Mouse (Mus musculus): ENCODE data around the gene Eif4enif1. TPM values are rescaled to one million over a fixed set of nuclear protein-coding genes. Genes with fewer than 3 reads are reported as not detected.
"Not testable (repeated sequence)": the region's sequence is repeated elsewhere in the genome, so short reads cannot be mapped to it uniquely, and the experiment has no call there.

The Eif4enif1 gene
- polyA plus RNA-seq (2015; fragmentation: Nextera tagmentation; extraction: Ambion mirVana): 38.5 and 45.8 TPM in 2 replicates

DNA sequence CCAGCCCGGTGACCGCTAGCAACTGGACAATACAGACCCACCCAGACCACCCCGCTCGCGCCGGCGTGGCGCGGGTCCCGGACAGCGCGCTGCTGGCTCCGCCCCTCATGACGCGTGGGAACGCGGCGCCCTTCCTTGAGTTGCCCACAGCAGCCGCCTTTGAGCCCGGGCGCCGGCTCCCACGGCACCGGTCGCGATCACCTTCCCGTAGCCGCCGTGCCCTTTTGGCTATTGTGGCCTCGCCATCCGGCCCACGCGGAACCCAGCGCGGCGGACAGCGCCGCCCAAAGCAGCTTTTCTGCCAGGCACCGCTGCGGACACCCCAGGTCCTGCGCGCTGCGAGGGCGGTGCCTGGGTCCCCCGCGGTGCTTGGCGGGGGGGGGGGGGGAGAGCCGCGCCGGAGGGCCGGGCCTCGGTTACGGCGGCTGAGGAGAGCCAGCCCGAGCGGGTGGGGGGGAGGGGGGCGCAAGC is at the start of gene Eif4enif1:
Gene Eif4enif1, plus strand, starts transcription at position 162 of the 471 bp plus-strand sequence.
- ATAC-seq (ENCODE audit: insufficient number of reproducible peaks, low FRiP score, low TSS enrichment, low read depth): peak; percentile 54
- no peaks in the 10 kb centered on the region for H3K27me3 ChIP-seq
- peak within 1 kb of the TSS; percentile 41 for H3K4me3 ChIP-seq
- H3K27ac ChIP-seq: peak within 1 kb of the TSS; percentile 43
- peaks cover 3% of the 10 kb centered on the region for H3K4me1 ChIP-seq
- peak within 1 kb of the TSS; percentile 12 for H3K4me2 ChIP-seq
- under 1% methylated on average over 34 of the region's 57 CpGs for WGBS
- H3K9me3 ChIP-seq: no peaks in the 10 kb centered on the region
- H3K9ac ChIP-seq: peak within 1 kb of the TSS; percentile 26
- H3K36me3 ChIP-seq: peaks cover 24% of the 10 kb centered on the region

DNA sequence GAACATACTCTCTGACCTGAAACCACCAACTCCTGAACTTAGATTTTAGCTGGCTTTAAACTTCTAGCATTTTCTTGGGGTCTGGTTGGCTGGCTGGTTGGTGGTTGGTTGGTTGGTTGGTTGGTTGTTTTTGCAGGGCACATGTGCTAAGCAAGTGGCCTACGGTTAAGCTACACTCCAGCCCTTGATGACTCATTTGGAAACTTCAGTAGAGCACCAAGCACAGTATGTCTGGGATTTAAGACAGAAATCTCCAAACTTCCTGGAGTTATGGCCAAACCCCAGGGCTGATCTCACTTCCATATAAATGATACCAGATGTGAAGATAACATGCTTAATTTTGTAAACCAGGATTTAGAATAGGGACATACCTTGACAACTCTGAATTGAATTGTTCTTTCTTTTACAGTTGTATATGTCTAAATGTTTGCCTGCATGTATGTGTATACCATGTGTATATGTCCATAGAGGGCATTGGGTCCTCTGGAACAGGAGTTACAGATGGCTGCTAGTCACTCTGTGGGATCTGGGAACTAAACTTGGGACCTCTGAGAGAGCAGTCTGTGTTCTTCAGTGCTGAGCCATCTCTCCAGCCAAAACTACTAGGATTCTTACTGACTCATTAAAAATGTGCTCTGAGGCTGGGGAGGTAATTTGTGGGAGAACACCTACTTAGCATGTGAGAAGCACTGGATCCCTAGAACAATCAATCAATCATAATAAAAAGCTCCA is 48.4 kb upstream of the Eif4enif1 start:
- H3K4me2 ChIP-seq: not testable (repeated sequence)

DNA sequence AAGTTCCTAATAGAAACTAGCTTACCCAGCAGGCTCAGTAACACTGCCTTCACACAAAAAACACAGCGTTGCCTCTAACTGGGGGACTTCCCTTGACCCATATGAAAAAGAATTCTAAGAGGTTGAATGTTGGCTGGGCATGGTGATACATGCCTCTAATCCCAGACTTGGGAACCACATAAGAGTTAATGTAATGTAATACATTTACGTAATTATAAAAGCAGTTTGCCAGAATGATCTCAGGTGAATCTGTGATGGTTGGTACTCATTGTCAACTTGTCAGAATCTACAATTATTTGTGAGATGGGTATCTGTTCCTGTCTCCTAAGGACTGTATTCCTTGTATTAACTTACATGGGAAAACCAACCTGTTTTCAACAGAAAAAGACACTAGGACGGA is 45.2 kb upstream of the Eif4enif1 start:
- not testable (repeated sequence) for H3K4me1 ChIP-seq; H3K4me3 ChIP-seq; H3K27ac ChIP-seq; H3K27me3 ChIP-seq; H3K36me3 ChIP-seq; H3K9ac ChIP-seq; ATAC-seq (ENCODE audit: insufficient number of reproducible peaks, low FRiP score, low TSS enrichment, low read depth); H3K4me2 ChIP-seq
- 86% methylated on average over 2 of the region's 3 CpGs for WGBS
- H3K9me3 ChIP-seq: peaks cover 13% of the 10 kb centered on the region

More for the DNA sequence above, 48.4 kb upstream of the Eif4enif1 start:
- not testable (repeated sequence) for H3K27ac ChIP-seq, H3K36me3 ChIP-seq, H3K9ac ChIP-seq, H3K27me3 ChIP-seq, H3K4me1 ChIP-seq, H3K4me3 ChIP-seq
- peak; percentile 57 for ATAC-seq (ENCODE audit: insufficient number of reproducible peaks, low FRiP score, low TSS enrichment, low read depth)
- peaks cover 19% of the 10 kb centered on the region for H3K9me3 ChIP-seq
- 72% methylated on average over 1 of the region's 1 CpGs for WGBS

DNA sequence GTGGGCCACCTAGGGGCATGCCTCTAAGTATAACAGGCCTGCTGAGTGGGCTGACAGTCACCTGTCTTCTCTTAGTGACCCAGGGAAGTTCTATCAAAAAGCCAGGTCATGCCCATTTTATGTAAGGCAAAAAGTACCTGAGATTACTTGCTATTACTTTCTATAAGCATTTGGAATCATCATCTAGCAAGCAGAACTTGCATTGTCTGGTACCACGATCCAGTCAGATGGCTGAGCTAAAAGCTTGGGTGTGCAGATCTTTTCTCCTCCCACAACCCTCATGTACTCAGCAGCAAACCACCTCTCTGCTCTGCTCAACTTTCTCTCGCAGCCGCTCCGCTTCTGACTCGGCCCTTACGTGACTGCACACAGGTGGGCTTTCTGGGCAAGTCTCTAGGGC is 44.2 kb upstream of the Eif4enif1 start:
- not testable (repeated sequence) for ATAC-seq (ENCODE audit: insufficient number of reproducible peaks, low FRiP score, low TSS enrichment, low read depth); H3K36me3 ChIP-seq; H3K9ac ChIP-seq; H3K4me3 ChIP-seq; H3K27me3 ChIP-seq; H3K4me1 ChIP-seq; H3K4me2 ChIP-seq; H3K27ac ChIP-seq
- 90% methylated on average over 6 of the region's 6 CpGs for WGBS
- peaks cover 19% of the 10 kb centered on the region for H3K9me3 ChIP-seq

DNA sequence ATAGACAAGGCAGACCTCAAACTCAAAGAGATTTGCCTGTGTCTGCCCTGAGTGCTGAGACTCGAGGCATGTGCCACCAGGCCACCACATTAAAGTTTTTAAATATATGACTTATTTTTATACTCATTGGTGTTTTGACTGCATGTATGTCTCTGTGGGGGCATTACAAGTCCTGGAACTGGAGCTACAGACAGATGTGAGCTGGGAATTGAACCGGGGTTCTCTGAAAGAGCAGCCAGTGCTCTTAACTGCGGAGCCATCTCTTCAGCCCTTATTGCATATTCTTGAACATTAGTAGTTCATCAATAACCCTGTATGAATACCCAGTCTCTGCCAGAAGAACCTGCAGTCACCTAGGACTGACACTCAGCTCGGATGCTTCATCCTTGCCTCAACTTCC is 43.4 kb upstream of the Eif4enif1 start:
- not testable (repeated sequence) for ATAC-seq (ENCODE audit: insufficient number of reproducible peaks, low FRiP score, low TSS enrichment, low read depth); H3K4me2 ChIP-seq; H3K4me3 ChIP-seq; H3K27ac ChIP-seq; H3K4me1 ChIP-seq; H3K36me3 ChIP-seq; H3K9ac ChIP-seq; H3K27me3 ChIP-seq
- peaks cover 16% of the 10 kb centered on the region for H3K9me3 ChIP-seq
- WGBS: 81% methylated on average over 4 of the region's 4 CpGs

DNA sequence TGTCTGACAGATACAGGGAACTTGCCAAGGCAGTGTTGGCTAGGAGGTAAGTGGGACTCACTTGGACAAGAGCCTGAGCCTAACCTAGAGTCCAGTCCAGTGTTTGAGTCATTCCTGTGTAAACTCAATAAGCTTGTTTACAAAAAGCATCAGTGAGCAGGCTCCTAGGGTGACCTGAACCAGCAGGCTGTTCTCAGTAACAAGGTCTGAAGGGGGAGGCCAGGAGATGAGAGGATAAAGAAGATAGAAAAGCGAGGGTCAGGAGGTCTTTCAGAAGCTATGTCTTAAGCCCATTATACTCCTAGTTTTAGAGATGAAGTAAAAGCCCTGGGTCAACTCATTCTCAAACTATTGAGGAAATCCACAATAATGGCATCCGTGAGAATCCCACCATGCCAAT is 40.8 kb upstream of the Eif4enif1 start:
- ATAC-seq (ENCODE audit: insufficient number of reproducible peaks, low FRiP score, low TSS enrichment, low read depth); H3K36me3 ChIP-seq: not testable (repeated sequence)
- WGBS: 58% methylated on average over 1 of the region's 2 CpGs

DNA sequence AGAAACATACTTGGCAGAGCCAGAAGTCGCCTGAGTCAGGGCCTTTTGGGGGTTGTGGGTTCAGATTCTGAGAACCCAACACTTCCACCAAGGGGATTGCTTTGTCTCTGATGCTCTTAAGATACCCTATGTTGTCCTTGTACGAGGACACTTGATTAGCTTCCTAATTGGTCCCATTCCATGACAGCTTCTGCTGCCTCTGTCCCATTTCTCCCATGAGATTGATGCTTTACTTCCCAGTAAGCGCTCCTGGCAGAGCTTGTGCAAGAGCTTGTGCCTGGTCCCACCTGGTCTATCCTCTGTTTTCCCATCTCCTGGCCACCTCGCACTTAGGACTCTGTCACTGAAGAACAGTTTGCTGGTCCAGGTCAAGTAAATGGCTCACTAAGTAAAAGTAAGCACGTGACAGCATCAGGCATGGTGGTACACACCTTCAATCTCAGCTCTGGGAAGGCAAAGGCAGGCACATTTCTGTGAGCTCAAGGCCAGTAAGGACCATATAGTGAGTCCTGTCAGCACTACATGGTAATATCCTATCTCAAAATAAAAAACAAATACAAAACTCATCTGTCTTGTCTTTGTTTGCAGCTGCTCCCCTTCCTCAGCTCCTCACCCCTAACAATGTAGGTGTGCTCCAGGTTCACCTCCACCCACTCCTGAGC is 39.8 kb upstream of the Eif4enif1 start:
- H3K9ac ChIP-seq, H3K4me2 ChIP-seq, H3K4me3 ChIP-seq, H3K4me1 ChIP-seq, H3K36me3 ChIP-seq, H3K27ac ChIP-seq, H3K27me3 ChIP-seq: not testable (repeated sequence)
- 66% methylated on average over 5 of the region's 5 CpGs for WGBS
- H3K9me3 ChIP-seq: peaks cover 16% of the 10 kb centered on the region
- peak; percentile 50; the same call in 1 of the 2 replicates for ATAC-seq (ENCODE audit: insufficient number of reproducible peaks, low FRiP score, low TSS enrichment, low read depth)

More for the DNA sequence above, 40.8 kb upstream of the Eif4enif1 start:
- not testable (repeated sequence) for H3K4me3 ChIP-seq, H3K27me3 ChIP-seq, H3K4me2 ChIP-seq, H3K27ac ChIP-seq, H3K9ac ChIP-seq, H3K4me1 ChIP-seq
- peaks cover 16% of the 10 kb centered on the region for H3K9me3 ChIP-seq

DNA sequence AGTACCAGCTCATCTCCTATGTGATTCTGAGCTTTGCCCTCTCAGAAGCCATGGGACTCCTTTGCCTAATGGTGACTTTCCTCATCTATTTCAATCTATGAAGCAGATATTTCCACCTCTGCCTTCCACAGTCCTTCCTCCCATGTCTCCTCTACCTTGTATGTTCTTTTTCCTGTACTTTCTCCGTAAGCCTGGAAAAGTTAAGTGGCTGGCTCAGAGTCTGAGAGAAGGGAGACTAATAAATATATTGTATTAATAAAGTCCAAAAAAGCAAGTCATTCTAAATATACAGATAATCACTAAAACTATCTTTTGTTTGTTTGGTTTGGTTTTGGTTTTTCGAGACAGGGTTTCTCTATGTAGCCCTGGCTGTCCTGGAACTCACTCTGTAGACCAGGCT is 39.1 kb upstream of the Eif4enif1 start:
- 86% methylated on average over 2 of the region's 2 CpGs for WGBS
- H3K36me3 ChIP-seq; H3K4me3 ChIP-seq; H3K4me1 ChIP-seq; H3K4me2 ChIP-seq; H3K27ac ChIP-seq; H3K27me3 ChIP-seq; H3K9ac ChIP-seq; ATAC-seq (ENCODE audit: insufficient number of reproducible peaks, low FRiP score, low TSS enrichment, low read depth): not testable (repeated sequence)
- H3K9me3 ChIP-seq: peaks cover 19% of the 10 kb centered on the region

DNA sequence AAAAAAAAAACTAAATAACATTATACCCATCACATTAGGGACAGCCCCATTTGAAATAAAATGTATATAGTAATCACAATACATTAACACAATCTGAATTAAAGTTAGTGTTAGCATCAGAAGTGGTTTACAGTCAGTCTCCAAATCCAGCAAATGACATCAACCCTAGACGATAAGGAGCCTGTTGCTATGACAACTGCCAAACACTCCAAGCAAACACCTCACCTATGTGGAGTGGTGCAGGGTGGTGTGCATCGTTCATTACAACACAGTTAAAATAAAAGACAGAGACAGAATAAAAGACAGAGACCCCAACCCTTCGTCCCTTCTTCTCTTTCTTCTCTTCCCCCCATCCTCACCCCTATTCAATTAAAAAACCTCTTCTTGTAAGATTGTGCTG is 38.5 kb upstream of the Eif4enif1 start:
- not testable (repeated sequence) for H3K4me3 ChIP-seq; H3K9ac ChIP-seq; H3K27me3 ChIP-seq; H3K27ac ChIP-seq; H3K36me3 ChIP-seq; H3K4me2 ChIP-seq; ATAC-seq (ENCODE audit: insufficient number of reproducible peaks, low FRiP score, low TSS enrichment, low read depth); H3K4me1 ChIP-seq
- peaks cover 19% of the 10 kb centered on the region for H3K9me3 ChIP-seq
- 67% methylated on average over 3 of the region's 3 CpGs for WGBS

DNA sequence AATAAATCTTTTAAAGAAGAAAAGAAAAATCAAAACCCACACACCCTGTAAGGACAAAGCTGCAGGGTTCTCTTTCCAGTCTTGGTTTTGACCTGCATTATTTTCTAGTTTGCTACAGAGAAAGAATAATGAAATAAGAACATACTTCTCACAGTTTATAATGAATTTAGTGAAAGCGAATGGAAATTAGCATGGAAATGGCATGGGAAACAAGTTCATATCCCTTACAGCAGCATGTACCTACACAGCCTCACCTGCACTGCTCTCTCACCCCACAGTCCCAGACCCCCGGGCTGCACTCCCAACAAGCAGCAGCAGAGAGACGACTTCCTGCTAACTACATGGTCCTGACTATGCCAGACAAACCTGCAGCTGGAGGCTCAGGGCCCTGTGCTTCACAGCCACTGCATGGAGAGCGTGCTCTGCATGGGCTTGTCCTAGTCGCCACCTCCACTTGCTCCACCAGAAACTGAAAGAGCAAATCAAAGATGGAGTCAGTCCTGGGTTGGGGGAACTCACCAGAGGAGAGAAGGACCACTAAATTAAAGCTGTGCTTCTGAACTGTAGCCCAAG is 36.9 kb upstream of the Eif4enif1 start:
- not testable (repeated sequence) for H3K9ac ChIP-seq, H3K4me2 ChIP-seq, H3K27me3 ChIP-seq, H3K4me1 ChIP-seq, H3K27ac ChIP-seq, H3K4me3 ChIP-seq, H3K36me3 ChIP-seq
- H3K9me3 ChIP-seq: peaks cover 19% of the 10 kb centered on the region
- 69% methylated on average over 3 of the region's 5 CpGs for WGBS
- ATAC-seq (ENCODE audit: insufficient number of reproducible peaks, low FRiP score, low TSS enrichment, low read depth): peak; percentile 32

DNA sequence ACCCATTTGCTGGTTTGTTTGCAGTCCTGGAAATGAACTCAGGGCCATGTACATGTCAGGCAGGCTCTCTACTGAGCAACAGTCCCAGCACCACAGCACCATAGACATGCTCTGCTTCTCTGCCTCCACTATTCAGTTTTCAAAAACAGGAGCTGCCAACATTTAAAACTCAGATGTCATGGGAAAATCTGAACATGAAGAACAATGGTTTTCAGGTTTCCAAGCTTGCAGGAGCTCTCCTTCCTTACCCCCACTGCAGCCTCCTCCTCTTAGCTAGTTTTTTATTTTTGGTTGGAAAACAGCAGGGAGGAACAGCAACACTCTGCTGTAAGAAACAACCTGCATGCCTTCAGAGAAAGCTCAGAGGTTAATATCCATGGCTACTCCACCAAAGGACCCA is 35.9 kb upstream of the Eif4enif1 start:
- H3K4me3 ChIP-seq; H3K27ac ChIP-seq; H3K27me3 ChIP-seq; H3K4me1 ChIP-seq; H3K36me3 ChIP-seq; ATAC-seq (ENCODE audit: insufficient number of reproducible peaks, low FRiP score, low TSS enrichment, low read depth); H3K4me2 ChIP-seq; H3K9ac ChIP-seq: not testable (repeated sequence)
- H3K9me3 ChIP-seq: peaks cover 18% of the 10 kb centered on the region

DNA sequence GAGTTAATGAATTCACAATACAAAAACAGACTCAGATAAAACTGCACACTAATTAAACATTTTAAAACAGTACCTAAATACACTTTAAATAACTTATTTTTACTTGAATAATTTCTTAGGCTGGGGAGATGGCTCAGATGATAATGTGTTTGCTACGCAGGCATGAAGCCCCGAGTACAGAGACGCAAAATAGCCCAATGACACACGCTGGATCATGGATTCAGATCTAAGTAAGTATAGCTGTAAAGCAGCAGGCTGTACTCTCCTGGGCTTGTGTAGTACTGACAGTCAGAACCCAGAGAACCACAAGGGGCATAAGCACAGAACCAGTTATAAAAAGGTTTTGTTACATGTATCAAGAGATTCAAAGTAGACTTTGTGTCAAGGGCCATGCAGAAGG is 35.1 kb upstream of the Eif4enif1 start:
- not testable (repeated sequence) for ATAC-seq (ENCODE audit: insufficient number of reproducible peaks, low FRiP score, low TSS enrichment, low read depth); H3K36me3 ChIP-seq
- WGBS: 88% methylated on average over 4 of the region's 4 CpGs

More for the DNA sequence above, 35.1 kb upstream of the Eif4enif1 start:
- H3K27me3 ChIP-seq, H3K27ac ChIP-seq, H3K9ac ChIP-seq, H3K4me2 ChIP-seq, H3K4me1 ChIP-seq, H3K4me3 ChIP-seq: not testable (repeated sequence)
- H3K9me3 ChIP-seq: peaks cover 15% of the 10 kb centered on the region
